Mouse (Mus musculus) spleen, postnatal 36 days (tissue): Measurements from ENCODE around the gene Ppif.

Experiments
- DNase-seq, 2 experiments: peaks; one replicate each; pipeline ENCODE4 v3.0.0; 2022; ENCODE audit warnings: low spot score in 2 of 2, mixed read lengths in 1 of 2

The Ppif gene

DNA sequence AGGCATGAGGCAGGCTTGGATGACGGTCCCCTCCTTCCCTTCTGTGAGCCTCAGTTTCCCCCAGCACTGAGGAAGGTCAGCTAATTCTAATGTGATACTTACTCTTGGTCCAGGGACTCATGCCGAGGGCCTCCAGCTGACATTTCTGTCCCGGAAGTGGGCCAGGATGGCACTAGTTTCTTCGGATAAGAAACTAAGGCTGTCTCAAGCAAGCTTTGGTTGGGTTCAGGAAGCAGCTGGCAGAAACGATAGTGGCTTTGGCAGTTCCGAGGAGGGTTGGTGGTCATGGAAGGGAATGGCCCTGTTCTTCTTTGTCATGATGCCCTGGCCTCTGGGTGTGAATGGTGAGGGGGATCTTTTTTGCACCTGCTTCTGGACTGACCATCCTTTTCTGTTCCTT is 1.1 kb downstream of the Ppif start:
- peak; percentile 8 to 21 for DNase-seq

DNA sequence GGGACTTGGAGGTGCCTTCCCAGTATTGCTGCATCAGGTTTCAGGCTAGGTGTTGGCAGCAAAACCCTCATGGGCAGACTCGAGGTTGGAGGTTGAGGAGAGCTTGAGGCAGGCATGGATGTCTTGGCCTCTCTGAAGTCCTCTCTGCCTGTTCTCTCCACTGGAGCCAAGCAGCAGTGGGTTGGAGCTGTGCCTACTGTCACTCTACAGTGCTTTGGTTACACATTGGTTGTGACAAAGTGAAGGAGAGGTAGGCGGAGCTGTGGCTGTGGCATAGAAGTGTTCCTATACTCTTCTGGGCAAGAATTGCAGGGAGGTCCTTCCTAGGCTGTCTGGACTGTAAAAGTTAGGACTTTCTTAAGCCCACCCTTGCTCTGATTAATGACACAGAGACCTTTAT is 2.4 kb downstream of the Ppif start:
- no peak for DNase-seq

DNA sequence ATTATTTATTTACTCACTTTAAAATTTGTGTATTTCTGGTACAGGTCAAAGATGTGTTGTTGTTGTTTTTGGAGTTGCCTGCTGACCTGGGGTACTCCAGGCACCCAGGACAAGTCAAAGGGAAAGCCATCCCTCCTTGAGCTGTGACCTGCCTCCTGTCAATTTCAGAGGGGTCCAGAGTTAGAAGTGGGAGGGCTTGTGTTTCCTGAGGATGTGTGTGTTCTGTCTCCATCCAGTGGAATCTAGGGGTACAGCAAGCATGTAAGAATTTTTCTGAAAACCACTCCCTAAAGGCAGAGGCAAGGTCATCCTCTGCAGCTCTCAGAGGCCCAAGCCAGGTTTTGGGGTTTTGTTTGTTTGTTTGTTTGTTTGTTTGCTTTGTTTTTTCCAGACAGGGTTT is 8.0 kb downstream of the Ppif start:
- DNase-seq = no peak

DNA sequence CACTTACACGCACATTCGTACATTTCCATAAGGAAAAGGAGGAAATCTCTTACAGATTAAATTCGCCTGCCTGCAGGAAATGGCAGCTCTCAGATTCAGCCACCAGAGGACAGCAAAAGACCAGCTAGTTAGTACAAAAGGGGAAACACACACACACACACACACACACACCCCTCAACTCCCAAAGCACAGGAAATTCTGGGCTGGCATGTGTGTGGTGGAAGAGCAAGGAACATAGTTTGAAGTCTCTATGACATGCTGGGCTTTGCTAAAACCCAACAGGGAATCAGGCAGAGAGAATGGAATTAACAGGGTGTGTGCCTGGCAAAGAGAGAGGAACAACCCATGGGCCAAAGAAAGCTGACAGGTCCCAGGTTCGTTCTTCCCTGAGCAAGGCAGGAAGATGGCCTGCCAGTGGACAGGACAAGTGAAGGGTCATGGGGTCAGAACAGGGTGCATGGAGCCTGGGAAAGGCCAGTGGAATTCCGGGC is 13.8 kb downstream of the Ppif start:
- peak; percentile 41 to 62 for DNase-seq

DNA sequence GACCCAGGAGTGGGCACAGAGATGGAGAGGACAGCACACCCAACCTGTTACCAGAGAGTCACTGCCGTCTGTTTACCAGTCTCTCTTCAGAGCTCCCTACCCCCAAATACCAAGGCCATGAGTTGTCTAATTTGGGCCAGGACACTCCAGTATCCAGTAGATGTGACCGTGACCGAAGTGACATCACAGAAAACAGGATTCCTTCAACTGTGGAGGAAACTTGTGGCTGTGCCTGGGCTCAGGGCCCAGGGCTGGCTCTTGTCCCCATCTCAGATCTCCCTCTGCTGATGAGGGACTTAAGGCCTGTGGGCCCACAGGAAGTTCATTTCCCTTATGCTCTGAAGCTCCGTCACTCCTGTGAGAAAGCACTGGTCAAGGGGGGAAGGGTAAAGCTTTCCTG is 14.5 kb downstream of the Ppif start:
- DNase-seq = peak in 1 of 2 experiments; percentile 22

DNA sequence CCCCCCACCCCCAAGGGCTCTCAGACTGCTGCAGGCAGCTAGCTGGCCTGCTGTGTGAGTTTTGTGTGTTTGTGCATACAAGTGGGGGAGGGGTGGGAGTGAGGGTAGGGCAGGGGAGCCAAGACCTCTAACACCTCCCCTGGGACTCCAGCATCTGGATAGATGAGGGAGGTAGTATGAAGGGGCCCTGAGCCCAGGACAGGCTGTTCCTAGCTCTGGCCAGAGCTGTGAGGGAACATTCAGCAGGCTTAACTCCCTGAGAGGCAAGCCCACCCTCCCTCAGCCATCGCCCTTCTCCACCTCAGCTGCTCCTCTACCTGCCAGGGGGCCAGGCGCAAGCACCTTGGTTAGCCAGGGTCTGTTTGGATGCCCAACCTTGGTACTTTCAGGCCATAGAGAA is 15.0 kb downstream of the Ppif start:
- DNase-seq = no peak

DNA sequence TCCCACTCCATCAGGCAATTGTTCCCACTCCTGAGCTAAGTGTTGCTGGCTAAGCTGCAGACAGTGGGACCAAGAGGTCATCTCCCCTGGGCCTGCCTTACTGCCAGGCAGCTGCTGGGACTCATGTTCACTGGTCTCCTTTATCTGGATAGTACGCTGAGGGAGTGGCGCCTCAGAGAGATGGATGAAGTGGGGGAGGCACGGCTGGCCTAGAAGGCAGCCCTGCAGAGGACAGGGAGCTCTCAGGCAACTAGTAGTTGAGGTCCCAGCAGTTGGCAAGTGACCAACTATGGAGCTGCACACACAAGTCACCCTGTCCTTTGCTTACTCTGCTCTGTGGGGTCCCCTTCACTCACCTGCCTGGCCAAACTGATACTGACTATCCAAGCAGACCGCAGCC is 16.1 kb downstream of the Ppif start:
- no peak for DNase-seq

DNA sequence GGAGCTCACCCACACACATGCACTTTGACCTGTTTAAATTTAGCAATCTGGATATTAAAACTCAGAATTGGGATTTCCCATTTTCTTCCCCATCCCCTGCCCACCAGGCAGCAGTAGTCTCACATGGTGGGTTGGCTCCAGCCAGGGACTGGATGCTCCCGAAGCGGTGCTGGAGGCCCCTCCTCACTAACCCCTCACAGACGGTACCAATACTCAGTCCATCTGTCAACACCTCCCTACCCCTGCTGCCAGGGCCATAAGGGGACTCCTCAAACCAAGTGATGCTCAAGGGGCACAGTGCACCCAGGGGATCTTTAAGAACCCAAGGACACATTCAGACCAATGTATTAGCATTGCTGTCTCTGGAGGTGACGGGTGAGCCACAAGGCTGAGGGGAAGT is 16.7 kb downstream of the Ppif start:
- no peak for DNase-seq

DNA sequence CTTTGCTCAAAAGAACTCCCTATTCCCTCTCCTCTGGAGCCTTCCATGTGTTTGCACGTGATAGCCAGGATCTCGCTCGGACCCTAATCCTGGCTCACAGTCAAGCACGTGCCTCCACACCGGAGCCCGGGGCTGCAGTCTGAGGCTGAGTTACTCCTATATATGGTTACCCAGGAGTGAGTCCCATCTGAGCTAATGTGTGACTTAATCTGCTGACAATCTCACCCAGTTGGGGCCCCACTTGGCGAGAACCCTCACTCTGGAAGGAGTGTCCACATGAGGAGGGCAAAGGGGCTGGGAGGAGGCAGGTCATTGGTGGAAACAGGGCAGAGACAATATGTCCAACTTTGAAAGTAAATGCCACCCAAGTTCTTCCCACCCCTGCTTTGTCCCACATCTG is 17.2 kb downstream of the Ppif start:
- DNase-seq = no peak

DNA sequence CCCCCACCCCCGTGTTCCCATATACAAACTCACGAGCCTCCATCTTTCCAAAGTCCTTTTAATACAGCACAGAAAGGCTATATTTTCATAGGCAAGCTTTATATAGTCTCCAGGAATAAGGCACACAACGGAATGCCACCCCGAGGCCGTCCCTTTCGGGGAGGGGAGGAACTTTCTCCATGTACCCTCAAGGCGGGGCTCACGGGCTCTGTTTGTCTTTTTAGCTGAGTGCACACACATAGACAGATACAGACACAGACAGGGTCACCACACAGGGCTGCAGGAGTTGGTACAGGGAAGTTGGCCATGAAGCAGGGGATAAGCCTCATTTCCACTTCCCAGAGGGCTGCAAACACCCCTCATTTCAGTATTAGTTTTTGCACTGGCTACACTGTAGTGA is 17.6 kb downstream of the Ppif start:
- no peak for DNase-seq

DNA sequence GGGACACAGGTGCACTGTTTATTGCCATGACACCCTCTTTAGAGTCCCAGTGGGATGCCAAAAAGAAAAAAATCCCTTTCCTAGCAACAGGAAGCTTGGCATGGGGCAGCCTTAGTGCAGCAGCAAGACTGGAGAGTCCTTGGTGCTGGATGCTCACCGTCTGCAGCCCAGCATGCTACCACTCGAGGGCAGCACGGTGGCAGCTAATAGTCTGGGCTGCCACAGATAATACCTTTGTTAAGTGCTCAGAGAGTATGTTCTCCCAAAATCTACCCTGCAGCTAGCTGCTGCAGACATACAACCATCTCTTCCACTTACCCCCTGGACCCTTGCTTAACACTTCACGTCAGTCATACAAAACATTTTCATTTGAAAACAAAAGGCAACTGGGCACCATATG is 19.5 kb downstream of the Ppif start:
- no peak for DNase-seq

DNA sequence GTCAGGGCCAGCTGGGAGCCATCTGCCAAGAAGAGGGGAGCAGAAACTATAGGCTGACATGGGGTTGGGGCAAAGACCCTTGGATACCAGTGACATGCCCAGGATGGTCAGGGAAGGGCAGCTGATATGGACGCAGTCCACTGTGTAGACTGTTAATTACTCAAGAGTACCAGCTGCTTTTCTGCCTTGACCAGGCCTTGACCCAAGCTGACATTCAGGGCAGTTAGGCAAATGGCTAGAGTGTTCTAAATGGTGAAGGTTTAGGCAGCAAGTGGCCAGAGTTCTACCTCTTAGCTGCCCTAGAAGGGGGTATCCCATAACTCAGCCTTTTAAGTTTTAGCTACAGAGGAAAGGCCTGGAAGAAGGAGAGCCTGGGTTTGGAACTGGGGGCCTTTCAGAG is 22.6 kb downstream of the Ppif start:
- DNase-seq = no peak

DNA sequence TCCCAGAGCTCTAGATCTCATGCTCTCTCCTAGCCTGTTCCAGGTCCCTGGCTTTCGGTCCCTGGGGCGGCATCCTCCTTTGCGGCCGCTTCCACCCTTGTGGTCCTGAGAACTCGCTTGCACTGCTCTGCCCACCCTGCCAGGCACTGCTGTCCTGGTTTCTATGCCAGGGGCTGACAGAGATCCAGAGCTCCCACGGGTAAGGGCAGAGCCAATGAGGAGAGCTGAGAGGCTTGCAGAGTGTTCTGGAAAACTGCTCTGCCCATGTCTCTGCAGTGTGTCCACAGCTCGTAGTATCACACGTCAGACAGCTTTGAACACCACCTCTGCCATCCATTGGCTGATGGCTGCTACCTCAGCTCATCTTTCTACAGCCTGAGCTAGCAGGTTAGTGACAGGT is 23.8 kb downstream of the Ppif start:
- no peak for DNase-seq

DNA sequence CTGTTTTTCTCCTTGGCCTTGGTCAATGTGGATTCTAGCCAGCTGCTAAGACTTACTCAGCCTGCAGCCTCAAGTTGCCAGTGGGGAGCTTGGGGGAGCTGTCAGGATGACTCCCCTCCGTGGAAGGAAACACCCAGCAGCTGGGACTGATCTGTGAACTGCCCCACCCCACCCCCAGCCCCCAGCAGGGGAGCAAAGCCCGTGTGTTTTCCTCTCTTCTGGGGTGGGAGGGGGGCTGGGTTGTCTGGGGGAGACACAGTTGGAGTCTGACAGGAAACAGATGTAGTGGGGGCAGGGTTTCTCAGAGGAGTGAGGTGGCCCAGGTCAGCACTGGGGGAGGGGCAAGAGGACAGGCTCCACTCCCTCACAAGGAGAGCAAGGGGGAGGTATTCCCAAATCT is 24.5 kb downstream of the Ppif start:
- DNase-seq = peak in 1 of 2 experiments; percentile 51

DNA sequence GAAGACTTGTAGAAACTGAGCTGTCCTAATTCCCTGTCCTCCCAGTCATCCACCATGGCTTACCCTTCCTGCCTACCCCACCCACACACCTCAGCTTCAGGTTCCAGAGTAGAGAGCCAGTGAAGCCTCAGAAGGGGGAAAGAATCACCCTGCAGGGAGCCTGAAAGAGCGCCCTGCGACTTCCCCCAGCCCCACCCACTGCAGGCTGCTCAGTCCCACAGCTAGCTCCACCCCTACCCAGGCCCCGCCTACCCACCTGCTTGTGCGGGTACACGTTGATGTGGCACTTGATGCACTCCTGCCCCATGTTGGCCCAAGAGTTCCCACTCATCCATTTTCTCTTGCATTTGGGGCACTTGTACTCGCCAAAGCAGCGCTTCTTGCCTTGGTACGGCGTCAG is 25.4 kb downstream of the Ppif start:
- peak; percentile 76 to 77 for DNase-seq

DNA sequence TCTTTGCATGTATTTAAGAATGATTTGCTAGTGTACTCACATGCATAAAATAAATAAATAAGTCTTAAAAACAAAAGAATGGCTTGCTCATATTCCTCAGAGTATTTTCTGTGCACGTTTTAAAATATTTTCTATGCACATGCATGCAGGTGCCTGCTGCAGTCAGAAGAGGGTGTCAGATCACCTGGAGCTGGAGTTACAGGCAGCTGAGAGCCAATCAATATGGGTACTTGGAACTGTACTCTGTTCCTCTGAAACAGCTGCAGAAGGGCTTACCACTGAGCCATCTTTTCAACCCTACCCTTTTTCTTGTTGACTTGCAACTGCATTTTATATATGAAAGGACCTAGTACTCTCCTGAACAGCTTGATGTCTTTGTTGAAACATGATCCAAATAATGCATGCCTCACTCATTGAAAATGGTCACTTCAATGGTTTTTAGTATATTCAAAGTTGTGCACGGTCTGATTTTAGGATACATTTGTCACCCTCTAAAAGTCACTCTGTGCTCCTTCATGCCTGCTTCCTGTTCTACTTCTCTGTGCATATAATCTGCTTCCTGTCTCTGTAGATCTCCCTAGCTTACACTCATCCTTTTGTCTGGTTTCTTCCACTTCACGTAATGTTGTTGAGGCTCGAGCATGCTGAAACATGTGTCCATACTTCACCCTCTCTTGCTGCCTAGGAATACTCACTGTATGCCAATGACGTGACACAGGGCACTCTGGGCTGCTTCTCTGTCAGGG is 27.2 kb downstream of the Ppif start:
- peak; percentile 44 to 48 for DNase-seq

DNA sequence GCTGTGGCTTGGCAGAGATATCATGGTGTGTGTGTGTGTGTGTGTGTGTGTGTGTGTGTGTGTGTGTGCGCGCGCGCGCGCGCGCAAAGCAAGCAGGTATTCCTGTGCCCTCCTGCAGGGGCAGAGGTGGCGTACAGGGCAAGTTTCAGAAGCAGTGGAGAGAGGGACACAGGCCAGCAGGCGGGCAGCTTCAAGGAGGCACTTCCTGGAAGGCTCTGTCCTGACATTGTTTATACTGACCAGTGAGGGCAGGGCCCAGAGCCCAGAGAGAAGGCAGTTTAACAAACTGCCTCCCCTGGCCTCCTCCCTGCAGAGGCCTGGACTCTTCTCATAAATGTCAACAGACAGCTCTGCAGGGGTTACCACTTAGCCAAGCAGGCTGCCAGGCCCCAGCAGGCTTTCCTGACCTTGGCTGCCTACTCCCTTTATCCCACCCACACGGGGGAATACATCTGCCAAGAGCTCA is 31.1 kb downstream of the Ppif start:
- peak in 1 of 2 experiments; percentile 25 for DNase-seq

DNA sequence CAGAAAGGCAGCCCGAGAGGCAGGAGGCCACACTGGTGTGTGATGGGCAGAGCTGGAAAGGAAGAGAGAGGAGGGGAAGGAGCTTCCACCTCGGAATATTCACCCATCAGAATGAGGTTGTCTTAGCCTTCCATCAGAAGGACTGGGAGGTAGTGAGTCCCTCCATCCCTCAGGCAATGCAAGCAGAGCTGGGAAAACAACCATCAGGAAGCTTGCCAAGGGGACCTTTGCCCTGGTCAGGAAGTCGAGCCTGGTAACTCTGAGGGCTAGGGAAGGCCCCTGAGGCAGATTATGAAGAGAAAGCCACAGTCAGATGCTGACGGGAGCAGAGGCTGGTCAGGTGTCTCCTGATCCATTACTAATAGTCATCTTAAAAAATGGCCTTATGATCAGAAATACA is 31.7 kb downstream of the Ppif start:
- no peak for DNase-seq

DNA sequence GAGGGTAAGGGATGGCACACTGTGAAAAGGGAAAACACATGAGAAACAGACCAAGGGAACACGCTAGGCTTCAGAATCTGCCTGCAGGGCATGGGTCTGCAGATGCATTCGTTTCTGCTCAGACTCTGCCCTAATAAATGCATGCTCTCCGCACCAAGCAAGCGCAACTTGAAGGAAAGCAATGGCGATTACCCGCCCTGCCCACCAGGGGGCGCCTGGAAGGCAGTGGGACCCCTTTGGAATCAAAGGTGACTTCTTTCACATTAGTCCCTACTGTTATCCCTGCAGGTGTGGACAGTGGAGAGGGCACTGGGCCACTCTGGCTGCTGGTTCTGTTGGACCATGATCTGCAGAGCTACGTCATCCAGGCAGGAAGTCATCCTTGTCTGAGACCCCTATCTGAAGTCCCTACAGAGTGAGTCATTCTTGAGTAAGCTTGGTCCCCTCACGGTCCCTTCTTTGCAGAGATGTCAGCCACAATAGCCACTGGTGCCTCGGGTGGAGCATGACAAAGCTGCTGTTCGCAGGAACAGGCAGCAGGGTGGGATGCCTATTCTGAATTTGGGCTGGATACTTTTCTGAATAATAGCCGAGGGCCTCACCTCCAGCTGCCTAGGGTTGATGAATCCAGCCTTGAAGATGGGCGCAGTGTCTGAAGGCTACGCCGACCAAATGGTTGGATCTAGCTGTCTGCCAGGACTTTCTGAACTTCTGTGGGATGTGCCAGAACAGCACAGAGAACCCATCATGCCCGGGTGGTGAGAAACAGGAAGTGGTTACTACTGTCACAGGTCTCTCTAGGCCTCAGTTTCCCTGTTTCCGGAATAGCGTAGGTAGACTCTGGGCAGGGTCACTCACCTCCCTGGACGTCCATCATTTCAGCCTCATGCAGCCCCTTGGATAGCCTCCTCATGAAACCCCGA is 32.5 kb downstream of the Ppif start:
- DNase-seq = peak in 1 of 2 experiments; percentile 56

DNA sequence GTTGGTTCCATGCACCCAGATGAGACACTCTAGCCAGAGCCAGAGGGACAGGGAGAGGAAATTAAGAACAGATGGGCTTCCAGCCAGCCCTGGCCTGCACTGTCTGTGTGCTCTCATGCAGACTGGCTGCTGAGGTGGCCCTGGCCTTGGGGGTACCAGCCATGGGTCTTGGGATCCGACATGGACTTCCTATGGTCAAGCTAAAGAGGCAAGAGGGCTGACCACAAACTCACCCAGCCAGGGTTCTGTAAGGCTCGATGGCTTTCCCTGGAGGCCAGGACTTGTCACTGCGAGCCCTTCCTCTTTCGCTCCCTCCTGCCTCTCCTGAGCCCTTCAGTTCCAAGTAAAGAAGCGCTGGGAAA is 33.2 kb downstream of the Ppif start:
- no peak for DNase-seq

DNA sequence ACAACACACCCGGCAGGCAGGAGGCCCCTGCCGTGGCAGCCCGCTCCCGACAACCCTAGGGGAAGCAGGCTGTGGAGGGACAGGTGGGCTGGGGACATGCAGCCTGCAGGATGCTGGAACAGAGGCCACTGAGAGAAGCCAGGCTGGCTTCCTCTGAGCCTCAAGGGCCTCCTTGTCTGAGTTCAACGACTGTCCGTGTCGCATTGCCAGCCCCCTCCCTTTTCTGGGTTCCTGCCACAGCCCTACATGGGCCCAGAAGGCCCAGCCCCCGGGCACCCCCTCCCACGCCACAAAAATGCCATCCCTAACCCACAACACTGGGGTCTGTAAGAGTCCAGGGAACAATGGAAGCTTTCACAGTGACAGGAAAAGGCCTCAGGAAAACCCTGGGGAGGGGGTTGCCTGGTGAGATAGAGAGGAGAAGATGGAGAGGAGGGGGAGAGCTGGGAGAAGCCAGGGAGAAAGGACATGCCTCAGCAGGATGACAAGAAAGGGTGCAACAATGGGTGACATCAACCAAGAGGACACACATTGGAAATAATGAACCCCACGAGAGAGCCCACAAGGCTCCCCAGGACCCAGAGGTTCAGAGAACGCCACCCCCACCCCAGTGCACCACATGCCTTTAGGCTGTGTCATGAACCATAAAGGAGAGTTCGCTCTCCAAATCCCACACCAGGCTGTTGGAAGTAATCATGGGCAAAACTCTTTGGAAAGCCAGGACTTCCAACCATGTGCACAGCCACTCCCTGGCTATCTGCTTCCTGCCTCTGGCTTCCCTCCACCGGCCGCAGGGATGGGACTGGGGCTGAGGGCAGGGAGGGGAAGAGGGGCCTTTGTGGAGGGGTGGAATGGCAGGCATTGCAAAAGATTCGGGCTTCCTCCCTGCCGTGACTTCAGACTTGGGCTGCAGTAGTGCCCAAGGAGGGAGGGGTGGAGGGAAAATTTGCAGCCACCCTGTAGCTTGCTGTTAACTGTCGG is 41.1 kb downstream of the Ppif start:
- DNase-seq = no peak

DNA sequence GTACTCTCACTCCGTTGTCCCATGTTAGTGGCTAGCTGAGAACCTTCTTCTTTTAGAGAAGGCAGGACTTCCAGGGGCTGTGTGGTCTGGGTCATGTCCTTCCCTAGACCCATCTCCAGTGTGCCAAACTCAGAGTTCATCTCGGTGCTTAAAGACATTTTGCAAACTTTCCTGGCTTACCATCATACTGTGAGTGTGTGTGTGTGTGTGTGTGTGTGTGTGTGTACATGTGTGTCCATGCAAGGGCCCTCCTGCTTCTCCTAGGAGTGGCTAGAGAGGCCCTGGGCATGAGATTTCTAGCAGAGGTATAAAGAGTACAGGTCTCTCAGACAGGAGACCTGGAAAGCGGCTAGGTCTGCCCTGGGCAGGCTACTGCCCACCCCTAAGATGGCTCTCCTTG is 42.2 kb downstream of the Ppif start:
- DNase-seq = no peak
